Mouse (Mus musculus) c-Kit-negative CD71-positive TER-119-positive erythroid progenitor cells, embryonic 14.5 days (primary cell): ENCODE measurements at regions not wholly inside any gene's neighbourhood (a gene's known extent, or its start where the extent isn't known, plus 50 kb on each side); places are given as distances from the start of the nearest gene placed in this dataset.

Experiments used
- DNase-seq: peaks from one replicate; pipeline ENCODE4 v3.0.0-alpha.2; 2013; ENCODE audit warnings: low read depth, low spot score

DNA sequence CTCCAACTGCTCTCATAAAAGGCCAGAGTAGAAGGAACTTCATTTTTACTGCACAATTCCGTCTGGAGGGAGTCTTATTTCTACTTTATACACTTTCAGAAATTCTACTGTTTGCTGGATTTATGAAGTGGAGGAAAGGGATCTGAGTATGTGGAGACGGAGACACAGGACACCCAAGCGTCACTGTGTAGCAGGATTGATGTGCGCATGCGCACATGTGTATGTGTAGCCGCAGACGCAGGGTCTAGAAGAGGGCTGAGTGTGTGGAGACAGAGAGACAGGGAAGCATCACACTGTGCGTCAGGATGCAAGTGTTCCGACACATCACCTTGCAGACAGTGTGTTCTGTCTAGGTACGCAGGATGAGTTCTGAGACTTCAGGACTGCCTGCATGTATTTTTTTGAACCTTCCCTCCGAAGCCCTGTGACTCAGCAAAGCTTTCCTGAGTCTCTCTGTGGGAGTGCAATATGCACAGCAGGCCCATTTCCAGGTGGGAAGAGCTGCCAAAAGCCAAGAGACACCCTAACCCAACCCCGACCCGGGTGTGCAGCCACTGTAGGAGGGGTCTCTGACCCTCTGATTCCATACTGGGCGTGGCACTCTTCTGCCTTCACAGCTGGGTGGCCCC is 67.1 kb upstream of the Fam19a5 start:
- DNase-seq: no peak

- no peak for DNase-seq
Measured at GRCm38 (mm10) chr15:87480758-87481157, 63.3 kb upstream of the Fam19a5 start.
